Mouse (Mus musculus) liver, adult 2 months (tissue): ENCODE results near the gene Ptprc.

Experiments
- CTCF ChIP-seq: fragments of 200-500 bp; IDR thresholded peaks from 2 replicates; pipeline ENCODE4 v1.5.1; 2011; ENCODE audit warnings: low read depth, low read length, control low read depth
- POLR2A ChIP-seq: fragments of 200-500 bp; IDR thresholded peaks from 2 replicates; pipeline ENCODE4 v1.6.1; 2011; ENCODE audit warnings: low read length, control low read depth; ENCODE audit not compliant: insufficient read depth; ENCODE audit errors: extremely low read depth

- TF ChIP-seq CTCF (no peak), POLR2A (no peak)
Measured at GRCm38 (mm10) chr1:138022918-138023295, 152.6 kb downstream of the Ptprc start.
